In genomic region chr19:29253728-29254127, GRCm38 (mm10) we compare ENCODE assay signal across 8 mouse cellular contexts. TPM values are rescaled to one million over a fixed set of nuclear protein-coding genes. Genes with fewer than 3 reads are reported as not detected.
DNase-seq lines count a peak whose midpoint lies in the region; ATAC-seq and TF ChIP-seq lines count a peak whose summit lies in the region.

No protein-coding gene starts in this region.

- DNase-seq in MN1 (ENCODE audit: low spot score) = peak; percentile 81
- peak; percentile 91 for DNase-seq in cerebellum, adult 9-10 months
- peak; percentile 86 for DNase-seq in forelimb bud, embryonic 11.5 days (ENCODE audit: low read depth, low spot score)
- peak; percentile 69 for DNase-seq in layer of hippocampus, adult 9-10 months (ENCODE audit: low spot score)
- DNase-seq in thymus, adult 18-20 months = peak; percentile 64 to 74

- ATAC-seq in hematopoietic stem cell, adult 5-6 weeks (replicated peaks in 1 of 2; ENCODE audit: insufficient read depth in 1 of 2, low FRiP score in 2 of 2, low TSS enrichment in 1 of 2, low read depth in 1 of 2, poor library complexity in 2 of 2, severe bottlenecking in 2 of 2) = peak; percentile 81 to 85
- peak; percentile 37 for ATAC-seq in lung, embryonic 15.5 days (ENCODE audit: borderline replicate concordance, extremely low read depth, low FRiP score, low TSS enrichment)

- H3K9me3 ChIP-seq in lung, embryonic 15.5 days = no peaks in the 10 kb centered on the region

- no peak for TF ChIP-seq POLR2A in olfactory bulb, adult 2 months (IDR thresholded peaks at IDR 0.05; ENCODE audit: insufficient read depth, low read depth, low read length)

- peak; percentile 53; the same call in 1 of the 2 replicates for TF ChIP-seq CTCF in olfactory bulb, adult 2 months (IDR thresholded peaks at IDR 0.05; ENCODE audit: insufficient read depth, low read depth, low read length)

- H3K4me3 ChIP-seq in lung, embryonic 15.5 days = peak overlapping the region; percentile 84; the same call in 1 of the 2 replicates
- peak overlapping the region; percentile 64 for H3K4me3 ChIP-seq in olfactory bulb, adult 2 months (ENCODE audit: insufficient read depth, low read depth, low read length)

- no peak overlapping the region for H3K27ac ChIP-seq in lung, embryonic 15.5 days
- H3K27ac ChIP-seq in olfactory bulb, adult 2 months (ENCODE audit: insufficient read depth, low read depth, low read length) = peak overlapping the region; percentile 40; the same call in 1 of the 2 replicates

- 2% methylated on average over 9 of the region's 9 CpGs for WGBS in lung, embryonic 15.5 days
- WGBS in olfactory bulb, adult 2 months = under 1% methylated on average over 9 of the region's 9 CpGs

- no peaks in the 10 kb centered on the region for H3K36me3 ChIP-seq in lung, embryonic 15.5 days

- H3K4me1 ChIP-seq in lung, embryonic 15.5 days = peaks cover 24% of the 10 kb centered on the region
- peaks cover 3% of the 10 kb centered on the region; the same call in 1 of the 2 replicates for H3K4me1 ChIP-seq in olfactory bulb, adult 2 months (ENCODE audit: control insufficient read depth, insufficient read depth, low read length)

- H3K27me3 ChIP-seq in lung, embryonic 15.5 days = no peaks in the 10 kb centered on the region

- H3K4me2 ChIP-seq in lung, embryonic 15.5 days = peak overlapping the region; percentile 88

- H3K9ac ChIP-seq in lung, embryonic 15.5 days = 0 out of 2 replicates have a peak overlapping the region, but pooled peaks have one; percentile 30

RNA-seq across cellular contexts. Expression of gene Jak2, which starts 2.1 kb away (rescaled TPM):
- 66.3 and 71.1 TPM in 2 replicates for total RNA-seq in hematopoietic stem cell, adult 5-6 weeks (2017)
- 7.7 and 8.3 TPM in 2 replicates for polyA plus RNA-seq in lung, embryonic 15.5 days (2015; fragmentation: Nextera tagmentation; extraction: Ambion mirVana)
- not detected in 2 replicates for polyA plus RNA-seq in olfactory bulb, adult 2 months (2012; ENCODE audit: insufficient read depth, insufficient read length, low replicate concordance, missing spikeins)
